Mouse (Mus musculus) hindbrain, embryonic 16.5 days (tissue): ENCODE data around the gene Timm23. TPM values are rescaled to one million over a fixed set of nuclear protein-coding genes. Genes with fewer than 3 reads are reported as not detected.
A peak's percentile ranks its signal among the peaks of the same experiment; 100 is the strongest.
"Not testable (repeated sequence)": the region's sequence is repeated elsewhere in the genome, so short reads cannot be mapped to it uniquely, and the experiment has no call there.

Source experiments
- ATAC-seq: fragments of 200-750 bp; cut with Nextera tagmentation; 2 replicates; pipeline ENCODE4 v1.8.0; 2017; ENCODE audit warnings: moderate TSS enrichment, moderate library complexity
- H3K27ac ChIP-seq: fragments of 300-500 bp; sonication (generic); 2 replicates; pipeline ENCODE4 v1.5.1; 2014; ENCODE audit warnings: low read depth, mild to moderate bottlenecking, control low read depth, low read length, moderate library complexity
- H3K27me3 ChIP-seq: fragments of 300-500 bp; sonication (generic); replicated peaks from 2 replicates; pipeline ENCODE4 v1.6.1; 2014; ENCODE audit warnings: low read length; ENCODE audit not compliant: control insufficient read depth, insufficient read depth
- H3K36me3 ChIP-seq: fragments of 300-500 bp; sonication (generic); 2 replicates; pipeline ENCODE4 v1.6.1; 2014; ENCODE audit warnings: mild to moderate bottlenecking, low read length, moderate library complexity, mixed read lengths; ENCODE audit not compliant: control insufficient read depth, insufficient read depth
- H3K4me1 ChIP-seq: fragments of 300-500 bp; sonication (generic); 2 replicates; pipeline ENCODE4 v1.6.1; 2014; ENCODE audit warnings: low read depth, low read length; ENCODE audit not compliant: control insufficient read depth, insufficient read depth
- H3K4me2 ChIP-seq: fragments of 300-500 bp; sonication (generic); 2 replicates; pipeline ENCODE4 v1.6.1; 2014; ENCODE audit warnings: mild to moderate bottlenecking, low read length, control low read depth, moderate library complexity
- H3K4me3 ChIP-seq: fragments of 300-500 bp; sonication (generic); 2 replicates; pipeline ENCODE4 v1.5.1; 2014; ENCODE audit warnings: mild to moderate bottlenecking, low read length, control low read depth, moderate library complexity
- H3K9ac ChIP-seq: fragments of 300-500 bp; sonication (generic); 2 replicates; pipeline ENCODE4 v1.6.1; 2014; ENCODE audit warnings: low read depth, mild to moderate bottlenecking, control low read depth, low read length, moderate library complexity
- H3K9me3 ChIP-seq: fragments of 300-500 bp; sonication (generic); 2 replicates; pipeline ENCODE4 v1.6.1; 2014; ENCODE audit warnings: mild to moderate bottlenecking, low read length, moderate library complexity; ENCODE audit not compliant: control insufficient read depth
- WGBS: fragments of 180-500 bp; shearing (Covaris S2); extraction: QIAGEN DNeasy Blood & Tissue Kit; methylation state at CpG from one replicate; pipeline ENCODE4 v1.1.7; 2014; 5-methylcytosine and 5-hydroxymethylcytosine counted together
- polyA plus RNA-seq: library from polyadenylated mRNA; unstranded; fragments of >200 nt; fragmentation: Nextera tagmentation; extraction: Ambion mirVana; gene quantifications from 2 replicates; pipeline ENCODE4 v1.2.1, GENCODE M21; 2015

The Timm23 gene
- 221 and 231 TPM in 2 replicates for polyA plus RNA-seq

- Histone ChIP-seq H3K36me3 (peaks cover 10% of the 10 kb centered on the region), H3K4me3 (peak within 1 kb of the TSS; percentile 98), H3K27me3 (no peaks in the 10 kb centered on the region), H3K9ac (peak within 1 kb of the TSS; percentile 97), H3K4me2 (peak within 1 kb of the TSS; percentile 95), H3K9me3 (no peaks in the 10 kb centered on the region), H3K4me1 (peaks cover 25% of the 10 kb centered on the region), H3K27ac (peak within 1 kb of the TSS; percentile 81)
- ATAC-seq: peak; percentile 97
- under 1% methylated on average over 54 of the region's 77 CpGs for WGBS
Measured at GRCm38 (mm10) chr14:32201791-32202451, at the start of gene Timm23, which contains the start of gene Parg. Gene Timm23, minus strand, starts transcription at chr14:32201898. Gene Parg, plus strand, starts transcription at chr14:32201949.

- Histone ChIP-seq H3K4me3 (no peak overlapping the region), H3K27ac (no peak overlapping the region), H3K4me1 (no peaks in the 10 kb centered on the region), H3K9me3 (no peaks in the 10 kb centered on the region), H3K36me3 (0 out of 2 replicates have a peak, but pooled peaks cover 5% of the 10 kb centered on the region), H3K27me3 (no peaks in the 10 kb centered on the region), H3K9ac (no peak overlapping the region), H3K4me2 (no peak overlapping the region)
- 81% methylated on average over 6 of the region's 6 CpGs for WGBS
- ATAC-seq: no peak
Measured at GRCm38 (mm10) chr14:32249616-32250015, 47.9 kb upstream of the Timm23 start.

- Histone ChIP-seq H3K36me3 (peaks cover 6% of the 10 kb centered on the region; the same call in 1 of the 2 replicates), H3K4me1 (no peaks in the 10 kb centered on the region), H3K27me3 (no peaks in the 10 kb centered on the region), H3K9ac (no peak overlapping the region), H3K4me3 (no peak overlapping the region), H3K9me3 (no peaks in the 10 kb centered on the region), H3K27ac (no peak overlapping the region), H3K4me2 (no peak overlapping the region)
- WGBS: 14% methylated on average over 2 of the region's 2 CpGs
- ATAC-seq: no peak
Measured at GRCm38 (mm10) chr14:32246019-32246418, 44.3 kb upstream of the Timm23 start.

GRCm38 (mm10) chr14:32242401-32242800, 40.7 kb upstream of the Timm23 start:
- Histone ChIP-seq H3K27me3 (no peaks in the 10 kb centered on the region), H3K27ac (no peak overlapping the region), H3K9me3 (no peaks in the 10 kb centered on the region), H3K36me3 (peaks cover 10% of the 10 kb centered on the region; the same call in 1 of the 2 replicates), H3K4me3 (no peak overlapping the region), H3K4me2 (no peak overlapping the region), H3K9ac (no peak overlapping the region), H3K4me1 (no peaks in the 10 kb centered on the region)
- ATAC-seq: no peak
- 79% methylated on average over 4 of the region's 4 CpGs for WGBS

GRCm38 (mm10) chr14:32228996-32229395, 27.3 kb upstream of the Timm23 start:
- Histone ChIP-seq H3K36me3 (peaks cover 3% of the 10 kb centered on the region; the same call in 1 of the 2 replicates), H3K27me3 (no peaks in the 10 kb centered on the region)

GRCm38 (mm10) chr14:32226601-32227000, 24.9 kb upstream of the Timm23 start:
- Histone ChIP-seq H3K4me3 (no peak overlapping the region), H3K4me2 (no peak overlapping the region), H3K27me3 (no peaks in the 10 kb centered on the region), H3K4me1 (no peaks in the 10 kb centered on the region), H3K27ac (no peak overlapping the region), H3K9me3 (no peaks in the 10 kb centered on the region), H3K9ac (no peak overlapping the region), H3K36me3 (peaks cover under 1% of the 10 kb centered on the region; the same call in 1 of the 2 replicates)
- ATAC-seq: no peak

More at GRCm38 (mm10) chr14:32228996-32229395, 27.3 kb upstream of the Timm23 start:
- no peaks in the 10 kb centered on the region for H3K4me1 ChIP-seq
- no peaks in the 10 kb centered on the region for H3K9me3 ChIP-seq
- no peak overlapping the region for H3K4me2 ChIP-seq
- no peak overlapping the region for H3K9ac ChIP-seq
- no peak overlapping the region for H3K4me3 ChIP-seq
- H3K27ac ChIP-seq: no peak overlapping the region
- no peak for ATAC-seq
- under 1% methylated on average over 2 of the region's 2 CpGs for WGBS

- peaks cover 25% of the 10 kb centered on the region for H3K4me1 ChIP-seq
- no peaks in the 10 kb centered on the region for H3K9me3 ChIP-seq
- peak; percentile 60 for ATAC-seq
- H3K36me3 ChIP-seq: peaks cover 13% of the 10 kb centered on the region
- H3K4me3 ChIP-seq: peak overlapping the region; percentile 98
- peak overlapping the region; percentile 77 for H3K4me2 ChIP-seq
- WGBS: under 1% methylated on average over 25 of the region's 26 CpGs
- H3K27me3 ChIP-seq: no peaks in the 10 kb centered on the region
- H3K27ac ChIP-seq: no peak overlapping the region
- H3K9ac ChIP-seq: peak overlapping the region; percentile 65
Measured at GRCm38 (mm10) chr14:32201354-32201753, 344 bp downstream of the Timm23 start.

GRCm38 (mm10) chr14:32193557-32193956, 8.1 kb downstream of the Timm23 start:
- H3K36me3 ChIP-seq: peaks cover 27% of the 10 kb centered on the region
- WGBS: 81% methylated on average over 5 of the region's 5 CpGs

GRCm38 (mm10) chr14:32192437-32192836, 9.3 kb downstream of the Timm23 start:
- Histone ChIP-seq H3K27me3 (no peaks in the 10 kb centered on the region), H3K36me3 (peaks cover 26% of the 10 kb centered on the region), H3K9me3 (no peaks in the 10 kb centered on the region), H3K4me1 (no peaks in the 10 kb centered on the region), H3K4me3 (no peak overlapping the region), H3K27ac (no peak overlapping the region), H3K4me2 (no peak overlapping the region), H3K9ac (no peak overlapping the region)
- ATAC-seq: no peak
- WGBS: 58% methylated on average over 3 of the region's 3 CpGs

More at GRCm38 (mm10) chr14:32193557-32193956, 8.1 kb downstream of the Timm23 start:
- ATAC-seq, H3K9ac ChIP-seq, H3K9me3 ChIP-seq, H3K4me2 ChIP-seq, H3K4me3 ChIP-seq, H3K4me1 ChIP-seq, H3K27me3 ChIP-seq, H3K27ac ChIP-seq: not testable (repeated sequence)
